Comparison of ENCODE assay signal across 10 mouse cellular contexts in genomic region chr5:113844106-113844505, GRCm38 (mm10). TPM values are rescaled to one million over a fixed set of nuclear protein-coding genes. Genes with fewer than 3 reads are reported as not detected.
A peak's percentile ranks its signal among the peaks of the same experiment; 100 is the strongest.
DNase-seq lines count a peak whose midpoint lies in the region; ATAC-seq and TF ChIP-seq lines count a peak whose summit lies in the region.
"Had no signal": no experiment of that assay in that cellular context is flagged by ENCODE, and none has a peak within 500 bp of the region (broad histone marks: within the 10 kb centered on the region; RNA-seq: fewer than 3 reads in every experiment).

No protein-coding gene starts in this region.

- H3K9me3 ChIP-seq in intestine, embryonic 14.5 days (ENCODE audit: control insufficient read depth, low read length), result no peaks in the 10 kb centered on the region
- no peaks in the 10 kb centered on the region for H3K9me3 ChIP-seq in intestine, postnatal 0 days (ENCODE audit: control insufficient read depth)
- H3K9me3 ChIP-seq in lung, embryonic 15.5 days, result no peaks in the 10 kb centered on the region

- TF ChIP-seq CTCF in intestine, postnatal 0 days (IDR thresholded peaks at IDR 0.05; ENCODE audit: low read depth), result no peak

- peaks cover 5% of the 10 kb centered on the region; the same call in 1 of the 2 replicates for H3K4me1 ChIP-seq in intestine, embryonic 14.5 days (replicated peaks; ENCODE audit: control insufficient read depth, insufficient read depth, low read length)
- H3K4me1 ChIP-seq in intestine, postnatal 0 days (replicated peaks; ENCODE audit: control insufficient read depth, insufficient read depth, low read length), result no peaks in the 10 kb centered on the region
- peaks cover 27% of the 10 kb centered on the region for H3K4me1 ChIP-seq in lung, embryonic 15.5 days

- no peak overlapping the region for H3K4me2 ChIP-seq in intestine, embryonic 14.5 days (ENCODE audit: low read length)
- H3K4me2 ChIP-seq in intestine, postnatal 0 days (replicated peaks; ENCODE audit: low read depth), result no peak overlapping the region
- peak overlapping the region; percentile 33 for H3K4me2 ChIP-seq in lung, embryonic 15.5 days

- no peak overlapping the region for H3K9ac ChIP-seq in intestine, embryonic 14.5 days (ENCODE audit: low read length)
- no peak overlapping the region for H3K9ac ChIP-seq in intestine, postnatal 0 days (ENCODE audit: low read depth, low read length)
- no peak overlapping the region for H3K9ac ChIP-seq in lung, embryonic 15.5 days

- DNase-seq in intestine, embryonic 14.5 days (ENCODE audit: low spot score), result no peak
- DNase-seq in urinary bladder, postnatal 14 days (ENCODE audit: low spot score), result peak; percentile 34
- DNase-seq in urinary bladder, postnatal 36 days (ENCODE audit: low spot score in 2 of 2), result no peak
- no peak for DNase-seq in adrenal gland, postnatal 36 days
- DNase-seq in gastrocnemius, postnatal 36 days, result no peak

- no peaks in the 10 kb centered on the region for H3K27me3 ChIP-seq in intestine, embryonic 14.5 days (replicated peaks; ENCODE audit: control insufficient read depth, insufficient read depth, low read length)
- no peaks in the 10 kb centered on the region for H3K27me3 ChIP-seq in intestine, postnatal 0 days (replicated peaks; ENCODE audit: control insufficient read depth, insufficient read depth, low read length)
- H3K27me3 ChIP-seq in lung, embryonic 15.5 days, result no peaks in the 10 kb centered on the region
- H3K27me3 ChIP-seq: CH12.LX had no signal

- intact Hi-C loops in gastrocnemius, postnatal 36 days (cut with DNase I), result no loop called here

- peak overlapping the region; percentile 27; the same call in 1 of the 2 replicates for H3K27ac ChIP-seq in intestine, embryonic 14.5 days (ENCODE audit: low read depth)
- no peak overlapping the region for H3K27ac ChIP-seq in intestine, postnatal 0 days (ENCODE audit: low read depth, low read length)
- H3K27ac ChIP-seq in lung, embryonic 15.5 days, result peak overlapping the region; percentile 80
- H3K27ac ChIP-seq: gastrocnemius, adult 2 months had no signal

- WGBS in intestine, embryonic 14.5 days, result 70% methylated on average over 15 of the region's 15 CpGs
- WGBS in intestine, postnatal 0 days, result 70% methylated on average over 15 of the region's 15 CpGs
- 53% methylated on average over 15 of the region's 15 CpGs for WGBS in lung, embryonic 15.5 days

- H3K36me3 ChIP-seq in intestine, embryonic 14.5 days (ENCODE audit: control insufficient read depth, insufficient read depth, low read length), result peaks cover 78% of the 10 kb centered on the region
- peaks cover 77% of the 10 kb centered on the region for H3K36me3 ChIP-seq in intestine, postnatal 0 days (ENCODE audit: control insufficient read depth, insufficient read depth)
- peaks cover 47% of the 10 kb centered on the region for H3K36me3 ChIP-seq in lung, embryonic 15.5 days

- H3K4me3 ChIP-seq in intestine, embryonic 14.5 days (ENCODE audit: low read depth, low read length), result no peak overlapping the region
- no peak overlapping the region for H3K4me3 ChIP-seq in intestine, postnatal 0 days (ENCODE audit: low read depth, low read length)
- no peak overlapping the region for H3K4me3 ChIP-seq in lung, embryonic 15.5 days
- H3K4me3 ChIP-seq: gastrocnemius, adult 2 months had no signal

- no peak for ATAC-seq in intestine, embryonic 14.5 days (replicated peaks; ENCODE audit: low FRiP score, low TSS enrichment, low read depth)
- ATAC-seq in intestine, postnatal 0 days, result no peak
- ATAC-seq in lung, embryonic 15.5 days (ENCODE audit: borderline replicate concordance, extremely low read depth, low FRiP score, low TSS enrichment), result peak; percentile 52; the same call in 1 of the 2 replicates

RNA-seq across cellular contexts. Expression of gene Selplg, which starts 11.7 kb away (rescaled TPM):
- 4.0 and 4.7 TPM in 2 replicates for polyA plus RNA-seq in intestine, embryonic 14.5 days (2014; fragmentation: Nextera tagmentation; extraction: Ambion mirVana)
- polyA plus RNA-seq in intestine, postnatal 0 days (2015; fragmentation: Nextera tagmentation; extraction: Ambion mirVana), result 2.9 and 3.2 TPM in 2 replicates
- 4.6 and 8.2 TPM in 2 replicates for polyA plus RNA-seq in lung, embryonic 15.5 days (2015; fragmentation: Nextera tagmentation; extraction: Ambion mirVana)
- total RNA-seq in adrenal gland, postnatal 36 days (2021), result 1 to 10 TPM; 2.5 to 4.1 TPM
- 1 to 10 TPM; 1.0 to 1.2 TPM for total RNA-seq in gastrocnemius, postnatal 36 days (2021)

RNA-seq across cellular contexts. Expression of gene Tmem119, which starts 43.8 kb away (rescaled TPM):
- 41.9 and 46.1 TPM in 2 replicates for polyA plus RNA-seq in intestine, embryonic 14.5 days (2014; fragmentation: Nextera tagmentation; extraction: Ambion mirVana)
- polyA plus RNA-seq in intestine, postnatal 0 days (2015; fragmentation: Nextera tagmentation; extraction: Ambion mirVana), result 21.1 and 23.0 TPM in 2 replicates
- 47.0 and 48.1 TPM in 2 replicates for polyA plus RNA-seq in lung, embryonic 15.5 days (2015; fragmentation: Nextera tagmentation; extraction: Ambion mirVana)
- total RNA-seq in adrenal gland, postnatal 36 days (2021), result 10 to 100 TPM in 1 of 2 experiments, 1 to 10 TPM in 1; 9.3 to 14.1 TPM
- 1 to 10 TPM; 2.2 to 2.7 TPM for total RNA-seq in gastrocnemius, postnatal 36 days (2021)
- total RNA-seq: monocyte, adult 5-6 weeks had no signal
